Comparison of ENCODE assay signal across 1 mouse cellular context in genomic region chr8:69919010-69919409, GRCm38 (mm10).
A peak's percentile ranks its signal among the peaks of the same experiment; 100 is the strongest.
TF ChIP-seq lines count a peak whose summit lies in the region.

No protein-coding gene starts in this region.

TF ChIP-seq in CH12.LX, 34 proteins besides CTCF, POLR2A, EP300 and RAD21:
- TF ChIP-seq ETS1 (conservative IDR thresholded peaks at IDR 0.05; ENCODE audit: low read depth, low read length) (peak; percentile 85), E2F4 (IDR thresholded peaks at IDR 0.05; ENCODE audit: insufficient replicate concordance, low read depth, low read length) (no peak), BHLHE40 (IDR thresholded peaks at IDR 0.05; ENCODE audit: low read depth, low read length) (peak; percentile 64; the same call in 1 of the 2 replicates), MYC (IDR thresholded peaks at IDR 0.05; ENCODE audit: low read depth, low read length) (peak; percentile 71; the same call in 1 of the 2 replicates), ZC3H11A (IDR thresholded peaks at IDR 0.05; ENCODE audit: low read depth, low read length) (peak; percentile 64), RCOR1 (conservative IDR thresholded peaks at IDR 0.05; ENCODE audit: low read depth, low read length) (no peak), MAZ (IDR thresholded peaks at IDR 0.05; ENCODE audit: low read depth, low read length) (peak; percentile 60; the same call in 1 of the 2 replicates), SMC3 (IDR thresholded peaks at IDR 0.05; ENCODE audit: low read depth, low read length) (peak; percentile 92), USF1 (IDR thresholded peaks at IDR 0.05; ENCODE audit: low read depth, low read length) (no peak), NELFE (IDR thresholded peaks at IDR 0.05; ENCODE audit: low read depth, low read length) (no peak), GABPA (IDR thresholded peaks at IDR 0.05; ENCODE audit: insufficient replicate concordance, low read depth, low read length) (no peak), MAFK (IDR thresholded peaks at IDR 0.05; ENCODE audit: insufficient replicate concordance, low read length) (no peak), HCFC1 (IDR thresholded peaks at IDR 0.05; ENCODE audit: low read depth, low read length) (no peak), MEF2A (IDR thresholded peaks at IDR 0.05; ENCODE audit: borderline replicate concordance, low read depth, low read length) (peak; percentile 69; the same call in 1 of the 2 replicates), SIN3A (IDR thresholded peaks at IDR 0.05; ENCODE audit: low read length) (peak; percentile 73), JUN (IDR thresholded peaks at IDR 0.05; ENCODE audit: insufficient read depth, low read depth, low read length) (peak; percentile 48; the same call in 1 of the 2 replicates), JUND (conservative IDR thresholded peaks at IDR 0.05; ENCODE audit: low read depth, low read length) (peak; percentile 61; the same call in 1 of the 2 replicates), IRF4 (IDR thresholded peaks at IDR 0.05; ENCODE audit: low read depth, low read length) (peak; percentile 72; the same call in 1 of the 2 replicates), ZMIZ1 (IDR thresholded peaks at IDR 0.05; ENCODE audit: low read depth, low read length) (no peak), USF2 (conservative IDR thresholded peaks at IDR 0.05; ENCODE audit: low read depth, low read length) (no peak), CHD2 (IDR thresholded peaks at IDR 0.05; ENCODE audit: low read length) (no peak), TBP (conservative IDR thresholded peaks at IDR 0.05; ENCODE audit: low read depth, low read length) (no peak), TCF12 (IDR thresholded peaks at IDR 0.05; ENCODE audit: low read depth, low read length) (peak; percentile 67), ZNF384 (IDR thresholded peaks at IDR 0.05; ENCODE audit: low read depth, low read length) (no peak)
